Mouse (Mus musculus) intestine, postnatal 0 days (tissue): ENCODE results near the gene Sidt1. TPM values are rescaled to one million over a fixed set of nuclear protein-coding genes. Genes with fewer than 3 reads are reported as not detected.

Source experiments
- ATAC-seq: fragments of 200-750 bp; cut with Nextera tagmentation; 2 replicates; pipeline ENCODE4 v1.8.0; 2017; ENCODE audit warnings: mild to moderate bottlenecking, moderate TSS enrichment, moderate library complexity
- H3K27ac ChIP-seq: fragments of 300-500 bp; sonication (generic); 2 replicates; pipeline ENCODE4 v1.5.1; 2014; ENCODE audit warnings: mild to moderate bottlenecking, low read depth, low read length, moderate library complexity
- H3K27me3 ChIP-seq: fragments of 300-500 bp; sonication (generic); replicated peaks from 2 replicates; pipeline ENCODE4 v1.6.1; 2014; ENCODE audit warnings: low read length, mixed read lengths; ENCODE audit not compliant: control insufficient read depth, insufficient read depth
- H3K36me3 ChIP-seq: fragments of 300-500 bp; sonication (generic); 2 replicates; pipeline ENCODE4 v1.6.1; 2014; ENCODE audit warnings: mild to moderate bottlenecking, moderate library complexity; ENCODE audit not compliant: control insufficient read depth, insufficient read depth
- H3K4me1 ChIP-seq: fragments of 300-500 bp; sonication (generic); replicated peaks from 2 replicates; pipeline ENCODE4 v1.6.1; 2014; ENCODE audit warnings: antibody characterized with exemption, low read length, mixed read lengths; ENCODE audit not compliant: control insufficient read depth, insufficient read depth
- H3K4me2 ChIP-seq: fragments of 300-500 bp; sonication (generic); replicated peaks from 2 replicates; pipeline ENCODE4 v1.6.1; 2014; ENCODE audit warnings: low read depth, mild to moderate bottlenecking, moderate library complexity
- H3K4me3 ChIP-seq: fragments of 300-500 bp; sonication (generic); 2 replicates; pipeline ENCODE4 v1.5.1; 2014; ENCODE audit warnings: low read depth, low read length
- H3K9ac ChIP-seq: fragments of 300-500 bp; sonication (generic); 2 replicates; pipeline ENCODE4 v1.6.1; 2014; ENCODE audit warnings: mild to moderate bottlenecking, low read depth, low read length
- H3K9me3 ChIP-seq: fragments of 300-500 bp; sonication (generic); 2 replicates; pipeline ENCODE4 v1.6.1; 2016; ENCODE audit warnings: mixed run types; ENCODE audit not compliant: control insufficient read depth
- CTCF ChIP-seq: sonication (generic); IDR thresholded peaks from 2 replicates; pipeline ENCODE4 v1.5.1; 2016; ENCODE audit warnings: low read depth, mild to moderate bottlenecking, control low read depth, antibody characterized with exemption, moderate library complexity
- WGBS: fragments of 180-500 bp; shearing (Covaris S2); extraction: QIAGEN DNeasy Blood & Tissue Kit; methylation state at CpG from one replicate; pipeline ENCODE4 v1.1.7; 2014; 5-methylcytosine and 5-hydroxymethylcytosine counted together
- polyA plus RNA-seq: library from polyadenylated mRNA; unstranded; fragments of >200 nt; fragmentation: Nextera tagmentation; extraction: Ambion mirVana; gene quantifications from 2 replicates; pipeline ENCODE4 v1.2.1, GENCODE M21; 2015

Gene Sidt1
- polyA plus RNA-seq, 1 experiment from 2014 or later: 1.2 TPM

DNA sequence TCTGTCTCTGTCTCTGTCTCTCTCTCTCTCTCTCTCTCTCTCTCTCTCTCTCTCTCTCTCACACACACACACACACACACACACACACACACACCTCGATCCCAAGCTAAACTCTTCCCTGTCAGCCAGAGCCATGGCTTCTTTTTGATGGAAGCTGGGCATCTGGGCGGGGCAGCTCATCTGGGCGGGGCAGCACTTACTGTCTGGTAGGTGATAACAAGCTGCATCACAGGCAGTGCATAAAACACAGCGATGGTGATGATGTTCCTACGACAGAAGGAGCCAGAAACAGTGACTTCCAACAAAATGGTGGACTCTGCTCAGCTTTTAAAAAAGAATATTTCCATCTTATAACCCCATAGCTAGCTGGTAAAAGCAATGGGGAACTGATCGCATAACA, 67.4 kb downstream of the Sidt1 start:
- Histone ChIP-seq H3K4me1 (no peaks in the 10 kb centered on the region), H3K27me3 (no peaks in the 10 kb centered on the region), H3K9me3 (no peaks in the 10 kb centered on the region), H3K9ac (no peak overlapping the region), H3K27ac (no peak overlapping the region), H3K4me2 (no peak overlapping the region), H3K36me3 (no peaks in the 10 kb centered on the region), H3K4me3 (no peak overlapping the region)
- TF ChIP-seq CTCF: no peak
- WGBS: 83% methylated on average over 6 of the region's 6 CpGs
- ATAC-seq: no peak

DNA sequence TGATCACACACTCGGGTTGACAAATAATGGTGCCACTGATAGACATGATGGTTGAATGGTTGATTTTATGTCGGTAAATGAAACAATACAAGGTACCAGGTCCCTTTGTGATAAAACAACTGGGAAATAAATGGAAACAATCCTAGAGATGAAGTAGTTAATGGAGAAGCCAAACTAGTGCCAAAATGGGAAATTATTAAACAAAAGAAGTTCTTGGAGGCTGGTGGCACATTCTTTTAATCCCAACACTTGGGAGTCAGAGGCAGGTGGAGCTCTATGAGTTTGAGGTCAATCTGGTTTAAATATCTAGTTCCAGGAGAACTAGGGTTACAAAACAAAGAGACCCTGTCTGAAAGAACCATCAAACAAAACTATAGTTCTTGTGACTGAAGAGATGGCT, 68.1 kb downstream of the Sidt1 start:
- Histone ChIP-seq H3K4me1 (no peaks in the 10 kb centered on the region), H3K4me2 (no peak overlapping the region), H3K36me3 (no peaks in the 10 kb centered on the region), H3K9ac (no peak overlapping the region), H3K9me3 (no peaks in the 10 kb centered on the region), H3K27me3 (no peaks in the 10 kb centered on the region), H3K4me3 (no peak overlapping the region), H3K27ac (no peak overlapping the region)
- no peak for TF ChIP-seq CTCF
- no peak for ATAC-seq
- WGBS: 61% methylated on average over 2 of the region's 2 CpGs

DNA sequence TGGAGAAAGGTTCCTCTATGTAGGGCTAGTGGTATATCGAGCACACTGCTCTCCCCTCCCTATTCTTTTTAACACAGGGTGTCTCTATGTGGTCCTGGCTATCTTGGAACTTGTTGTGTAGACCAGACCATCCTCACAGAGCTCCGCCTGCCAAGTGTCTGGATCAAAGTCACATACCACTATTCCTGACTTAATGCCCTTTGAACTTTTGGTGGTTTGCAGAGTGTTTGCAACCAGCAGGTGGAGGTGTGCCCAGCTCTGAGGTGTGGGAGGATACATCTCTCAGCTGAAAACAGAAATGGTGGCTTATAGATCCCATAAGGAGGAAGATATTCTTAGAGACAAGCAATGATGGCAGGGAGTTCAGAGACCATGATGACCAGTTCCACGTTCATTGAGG, 75.5 kb downstream of the Sidt1 start:
- Histone ChIP-seq H3K27me3 (no peaks in the 10 kb centered on the region), H3K36me3 (no peaks in the 10 kb centered on the region), H3K4me2 (no peak overlapping the region), H3K4me3 (no peak overlapping the region), H3K4me1 (no peaks in the 10 kb centered on the region), H3K27ac (no peak overlapping the region), H3K9ac (no peak overlapping the region), H3K9me3 (no peaks in the 10 kb centered on the region)
- no peak for ATAC-seq
- 88% methylated on average over 3 of the region's 3 CpGs for WGBS
- peak; percentile 42 for TF ChIP-seq CTCF

DNA sequence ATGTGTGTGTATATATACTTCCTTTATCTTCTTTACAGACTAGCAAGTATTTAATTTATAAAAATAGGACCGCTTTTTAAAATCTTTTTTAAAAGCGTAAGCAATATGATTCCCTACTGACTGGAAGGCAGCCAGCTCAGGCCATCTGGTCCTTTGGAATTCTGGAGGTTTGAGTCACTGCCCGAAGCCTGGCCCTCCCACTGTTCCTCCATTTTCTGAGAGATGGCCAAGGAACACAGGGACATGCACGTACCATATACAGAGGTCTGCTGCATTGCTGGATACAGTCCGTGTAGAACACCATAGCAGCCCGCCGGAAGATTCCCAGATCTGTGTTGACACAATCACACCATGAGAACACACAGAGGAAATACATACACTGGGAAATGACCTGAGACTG, 78.3 kb downstream of the Sidt1 start:
- Histone ChIP-seq H3K36me3 (no peaks in the 10 kb centered on the region), H3K4me1 (no peaks in the 10 kb centered on the region), H3K4me2 (no peak overlapping the region), H3K9me3 (no peaks in the 10 kb centered on the region), H3K4me3 (no peak overlapping the region), H3K27ac (no peak overlapping the region), H3K27me3 (no peaks in the 10 kb centered on the region), H3K9ac (no peak overlapping the region)
- WGBS: 55% methylated on average over 7 of the region's 7 CpGs
- no peak for ATAC-seq
- no peak for TF ChIP-seq CTCF

DNA sequence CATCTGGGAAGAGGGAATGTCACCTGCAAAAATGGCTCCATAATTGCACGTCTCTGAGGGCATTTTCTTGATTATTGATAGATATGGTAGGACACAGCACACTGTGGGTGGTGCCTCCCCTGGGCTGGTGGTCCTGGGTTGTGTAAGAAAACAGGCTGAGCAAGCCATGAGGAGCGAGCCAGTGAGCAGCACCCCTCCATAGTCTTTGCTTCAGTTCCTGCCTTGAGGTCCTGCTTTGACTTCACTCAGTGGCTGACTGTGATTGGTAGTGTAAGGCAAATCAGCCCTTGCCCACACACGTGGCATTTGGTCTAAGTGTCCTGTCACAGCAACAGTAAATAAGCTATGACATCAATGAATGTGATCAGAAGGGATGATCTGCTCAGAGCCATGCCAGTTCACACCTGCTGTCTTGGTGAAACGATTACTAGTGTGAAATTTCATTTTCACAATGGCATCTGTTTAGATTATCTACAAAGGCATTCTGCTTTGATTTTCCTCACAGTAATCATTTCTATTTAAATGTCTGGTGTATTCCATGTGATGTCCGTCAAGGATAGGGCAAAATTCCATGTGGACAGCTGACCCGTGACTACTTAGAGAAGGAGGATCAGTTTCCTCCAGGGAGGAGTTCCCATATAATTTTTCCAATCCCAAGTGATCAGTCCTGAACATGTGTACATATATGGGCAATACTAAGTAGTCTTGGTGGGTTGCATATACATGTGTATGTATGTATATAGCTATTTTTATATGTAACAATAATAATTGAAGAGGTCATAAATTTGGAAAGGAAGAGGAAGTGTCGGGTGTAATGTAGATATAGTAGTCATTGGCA, 79.0 kb downstream of the Sidt1 start:
- H3K4me2 ChIP-seq: no peak overlapping the region
- no peak overlapping the region for H3K27ac ChIP-seq
- no peaks in the 10 kb centered on the region for H3K4me1 ChIP-seq
- 67% methylated on average over 7 of the region's 7 CpGs for WGBS
- H3K9me3 ChIP-seq: no peaks in the 10 kb centered on the region
- H3K27me3 ChIP-seq: no peaks in the 10 kb centered on the region
- no peak for ATAC-seq
- no peak for TF ChIP-seq CTCF
- H3K9ac ChIP-seq: no peak overlapping the region
- H3K4me3 ChIP-seq: no peak overlapping the region
- no peaks in the 10 kb centered on the region for H3K36me3 ChIP-seq

DNA sequence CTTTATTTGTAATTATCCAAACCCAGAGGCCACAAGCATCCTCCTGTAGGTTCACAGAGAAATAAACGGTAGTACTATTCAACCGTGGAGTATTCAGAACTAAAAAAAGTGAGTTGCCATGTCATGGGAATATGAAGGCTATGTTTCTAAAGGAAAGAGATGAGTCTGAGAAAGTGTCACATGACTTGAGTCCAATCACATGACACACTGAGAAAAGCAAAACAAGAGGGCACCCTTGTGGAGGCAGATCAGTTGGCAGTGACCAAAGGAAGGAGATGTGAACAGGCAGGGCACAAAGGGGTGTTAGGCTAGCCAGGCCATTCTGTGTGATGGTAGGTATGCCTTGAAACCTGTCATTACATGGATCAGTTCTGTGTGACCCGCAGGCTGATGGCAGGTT, 80.3 kb downstream of the Sidt1 start:
- Histone ChIP-seq H3K27me3 (no peaks in the 10 kb centered on the region), H3K4me2 (no peak overlapping the region), H3K36me3 (no peaks in the 10 kb centered on the region), H3K9ac (no peak overlapping the region), H3K4me1 (no peaks in the 10 kb centered on the region), H3K4me3 (no peak overlapping the region), H3K9me3 (no peaks in the 10 kb centered on the region), H3K27ac (no peak overlapping the region)
- ATAC-seq: no peak
- no peak for TF ChIP-seq CTCF
- 89% methylated on average over 3 of the region's 3 CpGs for WGBS
